Mouse (Mus musculus): Measurements from ENCODE around the gene Mpnd.
"Not testable (repeated sequence)": the region's sequence is repeated elsewhere in the genome, so short reads cannot be mapped to it uniquely, and the experiment has no call there.

Gene Mpnd

GRCm38 (mm10) chr17:56039345-56039744 is 33.8 kb downstream of the Mpnd start:
- no peak for DNase-seq

- peak; percentile 96 for DNase-seq
Observed at GRCm38 (mm10) chr17:56040030-56040856, 34.7 kb downstream of the Mpnd start, which contains the start of gene Chaf1a. Chaf1a (plus strand) TSS chr17:56040439.

- peak; percentile 56 for DNase-seq
Observed at GRCm38 (mm10) chr17:56040857-56041163, 35.3 kb downstream of the Mpnd start.

- no peak for DNase-seq
Observed at GRCm38 (mm10) chr17:56051369-56051768, 45.9 kb downstream of the Mpnd start.

- no peak for DNase-seq
Observed at GRCm38 (mm10) chr17:56054938-56055337, 49.4 kb downstream of the Mpnd start.

- DNase-seq = no peak
Observed at GRCm38 (mm10) chr17:56055945-56056678, 50.6 kb downstream of the Mpnd start.

GRCm38 (mm10) chr17:56057381-56058120 is 52.0 kb downstream of the Mpnd start:
- DNase-seq = no peak

- no peak for DNase-seq
Observed at GRCm38 (mm10) chr17:56062081-56062480, 56.6 kb downstream of the Mpnd start.

- DNase-seq = not testable (repeated sequence)
Observed at GRCm38 (mm10) chr17:56065715-56066114, 60.2 kb downstream of the Mpnd start.

Data from liver (tissue).